Mouse (Mus musculus) cerebellum, adult 9-10 months (tissue): Measurements from ENCODE around the gene Ffar4.

Experiments used
- DNase-seq: peaks from one replicate; pipeline ENCODE4 v3.0.0; 2022

Ffar4 gene

DNA sequence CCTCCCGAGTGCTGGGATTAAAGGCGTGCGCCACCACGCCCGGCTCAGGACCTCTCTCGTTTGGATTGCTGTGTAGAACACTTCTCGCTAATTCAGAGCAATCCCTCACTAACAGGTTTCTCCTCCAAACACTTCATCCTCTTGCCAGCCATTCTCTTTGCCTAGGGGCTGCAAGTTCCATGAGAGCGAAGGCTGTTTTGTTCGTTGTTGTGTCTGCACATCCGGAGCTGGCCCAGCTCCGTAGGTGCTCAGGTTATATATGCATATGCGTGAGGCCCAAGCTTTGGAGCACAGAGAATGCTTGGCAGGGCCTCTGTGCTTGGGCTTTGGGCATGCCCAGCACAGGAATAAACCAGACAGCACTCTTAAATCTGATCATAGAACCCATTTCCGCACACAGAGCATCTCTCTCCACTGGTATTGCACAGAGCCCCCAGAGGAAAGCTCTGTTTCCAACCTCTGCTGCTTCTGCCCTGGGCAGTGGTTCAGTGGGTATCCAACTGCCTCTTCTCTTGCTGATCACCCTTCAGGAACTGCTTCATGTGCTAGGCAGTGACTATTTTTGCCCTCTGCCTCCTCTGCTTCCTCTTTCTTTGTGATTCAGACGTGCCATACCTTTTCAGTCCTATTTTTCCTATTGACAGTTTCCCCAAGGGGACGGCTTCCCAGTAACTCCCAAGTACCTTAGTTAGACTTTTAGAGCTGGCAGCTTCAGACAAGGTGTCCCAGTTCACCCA lies 12.8 kb downstream of the Ffar4 start:
- DNase-seq: no peak

DNA sequence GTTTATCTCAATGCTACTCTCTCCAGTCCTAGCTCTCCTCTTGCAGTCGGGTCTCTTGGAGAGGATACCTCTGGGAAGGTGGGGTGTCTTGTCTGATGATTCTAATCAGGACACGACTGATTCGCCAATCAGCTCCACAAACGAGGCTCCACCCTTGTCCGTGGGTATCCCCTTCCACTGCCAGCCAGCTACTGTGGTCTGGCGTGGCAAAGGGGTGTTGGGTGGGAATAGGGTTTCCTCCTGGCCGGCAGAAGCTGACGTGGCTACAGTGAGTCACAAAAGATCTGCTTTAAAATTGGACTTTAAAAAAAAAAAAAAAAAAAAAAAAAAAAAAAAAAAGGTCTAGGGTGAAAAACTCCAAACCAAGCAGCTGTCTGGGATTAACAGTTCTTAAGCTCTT lies 14.2 kb downstream of the Ffar4 start:
- no peak for DNase-seq

DNA sequence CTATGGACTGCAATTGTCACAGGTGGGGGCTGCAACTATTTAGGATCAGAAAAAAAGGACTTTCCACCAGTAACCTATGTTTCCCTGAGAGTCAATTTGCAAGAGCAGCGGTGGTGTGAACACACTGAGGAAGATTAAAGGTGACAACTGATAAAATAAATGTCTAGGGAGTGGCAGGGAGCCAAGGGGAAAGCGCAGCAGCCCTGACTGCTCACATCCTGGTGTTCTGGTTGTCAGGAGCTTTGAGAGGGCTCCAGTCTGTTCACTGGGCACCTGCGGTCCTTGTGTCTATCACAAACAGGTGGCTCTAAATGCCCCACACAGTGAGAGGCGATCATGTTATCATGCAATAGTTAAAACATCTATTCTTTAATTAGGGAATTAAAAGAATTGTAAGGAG lies 15.7 kb downstream of the Ffar4 start:
- no peak for DNase-seq

DNA sequence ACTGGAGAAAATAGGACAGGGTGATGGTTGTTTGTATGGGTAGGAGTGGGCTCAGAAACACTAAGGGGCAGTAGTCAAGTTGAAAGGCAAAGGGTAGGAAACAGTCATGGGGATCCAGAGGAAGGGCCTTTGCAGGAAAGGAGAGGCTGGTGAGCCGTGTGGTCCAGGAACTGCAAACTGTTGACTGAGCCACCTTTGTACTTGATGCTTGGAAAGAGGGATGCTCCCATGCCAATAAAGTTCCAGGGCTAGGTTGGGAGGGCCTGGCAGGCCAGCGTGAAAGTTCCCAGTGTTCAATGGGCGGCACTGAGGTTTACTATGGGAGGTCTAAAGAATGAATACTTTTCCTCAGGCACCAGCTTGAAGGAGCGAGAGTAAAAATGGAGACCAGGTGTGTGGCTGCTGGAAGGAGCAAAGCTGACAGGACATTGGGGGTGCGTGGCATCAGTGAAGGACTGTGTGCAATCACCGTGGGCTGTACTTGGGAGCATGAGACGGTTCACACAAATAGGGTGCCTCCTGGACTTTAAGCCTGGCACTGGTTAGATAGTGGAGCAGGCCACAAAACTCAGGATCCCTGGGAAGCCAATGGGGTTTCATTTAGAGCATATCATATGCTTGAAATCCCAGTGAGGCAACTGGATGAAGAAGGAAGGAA lies 18.1 kb downstream of the Ffar4 start:
- no peak for DNase-seq

DNA sequence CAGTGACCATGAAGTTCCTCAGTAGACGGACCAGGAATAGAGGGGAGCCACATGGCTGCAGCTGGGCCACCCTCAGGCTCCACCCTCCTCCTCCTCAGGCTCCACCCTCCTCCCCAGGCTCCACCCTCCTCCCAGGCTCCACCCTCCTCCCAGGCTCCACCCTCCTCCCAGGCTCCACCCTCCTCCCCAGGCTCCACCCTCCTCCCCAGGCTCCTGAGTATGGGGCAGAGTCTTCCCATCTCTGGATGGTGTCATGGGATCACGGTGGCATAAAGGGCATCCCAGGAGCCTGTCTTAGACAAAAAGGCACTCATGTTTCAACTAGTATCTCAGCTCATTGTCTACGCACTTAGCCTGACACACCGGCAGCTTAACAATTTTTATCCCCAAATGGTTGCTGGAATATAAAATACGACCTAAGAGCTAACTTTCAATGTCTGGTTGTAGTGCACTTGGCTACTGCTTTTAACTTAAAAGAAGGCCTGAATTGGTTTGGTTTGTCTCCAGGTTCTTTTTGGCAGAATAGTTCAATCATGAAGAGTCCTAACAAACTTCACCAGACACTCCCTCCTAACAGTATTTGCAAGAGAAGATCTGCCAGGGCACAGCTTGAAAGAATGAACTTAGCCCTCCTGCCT lies 23.4 kb downstream of the Ffar4 start:
- no peak for DNase-seq

DNA sequence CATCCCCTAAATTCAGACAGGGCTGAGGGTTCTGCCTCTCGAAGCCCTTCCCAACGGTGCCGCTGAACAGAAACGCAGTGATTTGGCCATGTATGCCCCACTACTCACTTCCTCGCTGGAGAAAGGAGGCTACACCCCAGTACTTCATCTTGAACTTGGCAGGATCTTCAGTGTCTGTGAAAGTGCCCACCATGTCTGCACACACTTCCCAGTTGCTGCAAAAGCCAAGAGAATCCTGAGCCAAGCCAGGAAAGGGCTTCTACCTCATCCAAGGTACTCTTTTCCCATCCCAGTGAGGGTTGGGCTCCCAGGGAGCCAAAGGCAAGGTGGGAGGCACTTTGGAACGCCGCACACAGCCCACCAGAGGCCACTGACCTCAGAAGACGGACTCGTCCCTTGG lies 27.1 kb downstream of the Ffar4 start:
- no peak for DNase-seq

DNA sequence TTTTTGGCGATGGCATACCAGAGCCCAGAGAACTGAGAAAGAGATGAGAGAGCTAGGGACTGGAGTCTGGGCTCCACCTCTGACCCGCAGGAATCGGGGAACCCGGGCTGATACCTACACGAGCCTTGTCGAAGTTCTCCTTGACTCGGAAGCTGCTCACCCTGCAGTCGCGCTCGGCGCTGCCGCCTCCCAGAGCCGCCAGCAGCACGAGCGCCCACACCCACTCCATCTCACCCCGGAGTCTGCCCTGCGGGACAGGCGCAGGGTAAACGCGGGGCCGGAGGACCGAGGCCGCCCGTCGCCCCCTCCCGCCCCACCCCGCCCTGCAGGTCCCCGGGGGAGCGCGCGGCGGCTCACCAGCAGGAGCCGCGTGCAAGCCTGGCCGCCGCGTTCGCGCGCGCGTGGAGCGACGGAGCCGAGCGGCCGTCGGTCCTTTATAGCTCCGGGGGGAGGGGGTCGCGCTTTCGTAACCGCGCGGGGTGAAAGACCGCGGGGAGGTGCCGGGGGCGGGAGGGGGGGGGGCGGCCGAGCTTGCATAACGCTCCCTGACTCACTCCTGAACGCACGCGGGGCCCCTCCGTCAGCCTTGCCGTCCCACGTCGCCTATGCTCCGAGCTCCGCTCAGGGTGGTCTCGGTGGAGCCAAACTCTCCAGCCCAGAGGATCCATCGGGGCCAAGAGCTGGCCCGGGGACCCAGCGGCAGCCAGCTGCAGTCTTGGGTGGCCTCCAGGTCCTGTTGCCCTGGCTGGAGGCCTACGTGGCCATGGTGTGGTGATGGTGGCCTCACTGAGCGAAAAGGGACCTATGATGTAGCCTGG lies 27.7 kb downstream of the Ffar4 start:
- DNase-seq: no peak

DNA sequence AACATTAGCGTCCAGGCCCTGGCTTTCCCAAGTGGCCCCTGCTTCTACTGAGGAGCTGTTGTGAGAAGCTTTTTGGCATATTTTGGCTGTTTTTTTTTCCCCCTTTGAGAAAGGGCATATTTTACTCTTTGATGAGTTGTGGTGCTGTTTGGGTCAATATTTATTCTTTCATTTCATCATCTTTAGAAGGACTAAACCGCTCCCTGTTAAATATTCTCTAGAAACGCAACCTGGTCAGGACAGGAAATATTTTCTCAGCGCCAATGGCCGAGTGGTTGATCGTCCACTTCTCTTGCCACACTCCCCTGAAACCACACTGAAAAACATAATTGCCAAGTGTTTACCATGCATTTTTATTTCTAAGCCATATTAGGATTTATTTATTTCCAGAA lies 28.3 kb downstream of the Ffar4 start, which contains the start of gene Rbp4:
TSS of gene Rbp4 (minus strand) at position 63 of the 392 bp plus-strand sequence.
- DNase-seq: no peak

DNA sequence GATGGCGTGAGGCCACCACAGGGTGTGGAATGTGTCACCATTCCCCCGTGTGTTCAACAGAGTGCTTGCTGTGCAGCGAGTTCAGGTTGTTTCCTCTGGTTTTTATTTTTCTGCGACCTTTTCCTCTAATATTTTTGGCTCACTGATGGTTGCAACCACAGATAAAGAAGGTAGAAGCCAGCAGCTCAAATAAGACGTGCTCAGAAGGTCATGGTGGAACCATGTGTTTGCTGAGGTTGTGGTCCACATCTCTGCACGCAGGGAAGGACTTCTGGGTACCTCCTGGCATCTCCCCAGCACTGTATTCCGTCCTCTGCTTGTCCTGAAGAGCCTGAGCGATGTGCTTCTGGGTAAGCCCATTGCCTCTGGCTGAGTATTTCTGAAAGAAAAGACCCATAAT lies 29.8 kb downstream of the Ffar4 start:
- DNase-seq: no peak

DNA sequence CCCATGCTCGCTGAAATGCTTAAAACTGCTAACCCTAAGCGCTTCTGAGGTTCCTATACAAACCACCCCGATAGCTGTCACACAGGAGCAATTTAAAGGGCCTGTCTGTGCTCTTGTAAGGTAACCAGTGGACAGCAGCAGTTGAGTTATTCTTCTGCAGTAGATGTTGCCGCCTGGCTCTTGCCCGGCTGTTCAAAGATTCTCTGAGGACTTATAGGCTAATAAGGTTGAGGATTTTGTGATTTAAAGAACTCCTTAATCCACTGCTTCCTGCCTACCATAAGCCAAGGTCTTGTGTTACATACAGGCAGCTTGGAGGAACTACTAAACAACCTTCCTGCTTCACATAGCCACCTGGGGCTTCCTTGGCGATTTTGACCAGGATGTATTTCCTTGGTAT lies 35.6 kb downstream of the Ffar4 start, which contains the start of gene Pde6c:
TSS of gene Pde6c (plus strand) at position 301 of the 400 bp plus-strand sequence.
- DNase-seq: no peak

DNA sequence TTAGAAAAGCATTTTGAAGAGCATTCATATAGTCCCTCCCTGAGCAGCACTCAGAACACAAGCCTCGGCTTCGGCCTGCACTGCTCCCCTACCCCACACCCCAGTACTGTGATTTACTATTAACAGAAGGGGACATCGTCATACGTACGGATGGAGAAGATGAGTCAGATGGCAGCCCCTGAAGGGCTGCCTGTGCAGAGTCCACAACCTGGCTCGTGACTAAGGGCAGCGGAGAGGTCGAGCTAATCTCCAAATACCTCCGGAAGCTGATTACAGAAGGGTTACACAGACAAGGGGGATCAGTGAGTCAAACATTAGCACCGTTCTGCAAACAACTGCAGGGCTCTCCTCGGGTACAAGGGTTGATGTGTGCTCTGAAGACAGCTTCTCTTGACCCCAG lies 37.1 kb downstream of the Ffar4 start:
- DNase-seq: no peak

DNA sequence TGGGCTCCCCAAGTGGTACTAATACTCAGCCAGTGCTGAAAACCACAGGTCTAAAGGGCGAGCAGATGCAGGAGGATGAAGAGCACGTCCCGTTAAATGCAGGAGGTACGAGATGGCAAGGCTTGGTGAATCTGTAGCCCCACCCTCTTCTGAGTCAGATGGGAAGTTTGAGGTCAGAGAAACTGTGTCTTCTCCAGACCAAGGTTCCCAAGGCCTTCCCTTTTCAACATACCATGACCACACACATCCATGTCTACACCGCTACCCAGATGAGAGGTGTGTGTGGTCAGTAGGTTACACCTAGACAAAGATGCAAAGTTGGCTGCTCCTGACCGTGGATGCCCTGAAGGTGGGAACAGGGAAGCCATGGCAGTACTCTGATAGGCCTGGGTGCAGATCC lies 37.9 kb downstream of the Ffar4 start:
- DNase-seq: no peak

DNA sequence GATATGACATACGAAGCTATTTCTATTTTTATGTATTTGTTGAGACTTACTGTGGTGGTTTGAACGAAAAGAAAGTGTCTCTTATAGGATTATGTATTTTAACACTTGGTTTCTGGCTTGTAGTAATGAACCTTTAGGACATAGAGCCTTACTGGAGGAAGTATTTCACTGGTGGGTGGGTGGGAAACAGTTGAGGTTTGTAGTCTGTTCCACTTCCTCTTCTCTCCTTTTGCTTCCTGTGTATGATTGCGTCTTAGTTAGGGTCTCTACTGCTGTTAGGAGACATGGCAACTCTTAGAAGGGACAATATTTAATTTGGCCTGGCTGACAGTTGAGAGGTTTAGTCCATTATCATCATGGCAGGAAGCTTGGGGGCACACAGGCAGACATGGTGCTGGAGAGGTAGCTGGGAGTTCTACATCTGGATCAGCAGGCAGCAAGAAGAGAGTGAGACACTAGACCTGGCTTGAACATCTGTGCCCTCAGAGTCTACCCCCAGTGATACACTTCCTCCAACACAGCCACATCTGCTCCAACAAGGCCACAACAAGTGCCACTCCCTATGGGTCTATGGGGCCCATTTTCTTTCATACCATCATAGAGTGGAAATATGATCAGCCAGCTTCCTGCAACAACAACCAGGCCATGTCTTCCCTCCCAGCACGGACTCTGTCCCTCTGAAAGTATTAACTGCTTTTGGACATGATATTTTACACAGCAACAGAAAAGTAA lies 46.8 kb downstream of the Ffar4 start:
- no peak for DNase-seq

DNA sequence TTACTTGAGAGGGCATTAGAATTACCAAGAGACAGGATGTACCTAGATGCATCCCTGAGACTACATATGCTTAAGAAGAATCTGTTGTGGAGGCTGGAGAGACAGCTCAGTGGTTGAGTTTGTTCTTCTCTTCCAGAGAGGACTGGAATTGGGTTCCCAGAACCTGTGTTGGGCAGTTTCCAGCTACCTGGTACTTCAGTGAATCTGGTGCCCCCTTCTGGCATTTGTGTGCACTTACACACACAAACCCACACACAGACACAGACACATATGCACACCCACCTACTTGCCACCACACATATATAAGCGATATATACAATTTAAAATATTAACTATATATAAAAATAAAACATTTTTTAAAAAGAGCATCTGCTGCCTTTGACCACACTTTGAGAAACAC lies 59.4 kb downstream of the Ffar4 start:
- DNase-seq: no peak

DNA sequence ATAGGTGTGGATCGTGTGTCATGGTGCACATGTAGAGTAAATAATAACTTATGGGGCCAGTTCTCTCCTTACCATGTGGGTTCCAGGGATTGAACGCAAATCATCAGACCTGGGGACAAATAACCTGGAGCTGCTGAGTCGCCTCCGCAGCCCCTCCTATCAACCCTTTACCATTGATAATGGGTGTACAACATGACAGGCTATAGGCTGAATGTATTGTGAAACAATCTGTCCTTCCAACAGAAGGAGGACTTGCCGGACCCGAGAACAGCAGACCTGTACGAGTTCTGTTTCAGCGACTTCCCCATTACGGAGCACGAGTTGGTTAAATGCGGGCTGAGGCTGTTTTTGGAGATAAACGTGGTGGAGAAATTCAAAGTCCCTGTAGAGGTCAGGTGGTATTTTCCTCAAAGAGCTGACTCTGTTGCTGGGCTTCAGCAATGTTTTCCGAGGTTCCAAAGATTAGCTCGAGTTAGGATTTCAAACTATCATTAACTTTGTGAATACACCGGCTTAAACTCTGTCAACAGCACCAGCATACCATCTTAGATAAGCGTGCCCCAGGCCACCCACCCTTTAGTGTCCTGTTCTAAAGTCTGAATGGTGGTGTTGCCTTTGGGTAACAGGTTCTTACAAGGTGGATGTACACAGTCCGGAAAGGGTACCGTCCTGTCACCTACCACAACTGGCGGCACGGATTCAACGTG lies 64.9 kb downstream of the Ffar4 start:
- no peak for DNase-seq
